Mouse (Mus musculus) heart, adult 8-10 months (tissue): ENCODE results near the gene G6pc3. TPM values are rescaled to one million over a fixed set of nuclear protein-coding genes. Genes with fewer than 3 reads are reported as not detected.
"Not testable (repeated sequence)": the region's sequence is repeated elsewhere in the genome, so short reads cannot be mapped to it uniquely, and the experiment has no call there.

ENCODE experiments used
- DNase-seq: peaks from one replicate; pipeline ENCODE4 v3.0.0; 2022; ENCODE audit warnings: low spot score
- total RNA-seq, 4 experiments: library from RNA; stranded (reverse); gene quantifications; 2 replicates each; pipeline ENCODE4 v1.2.4; 2022

G6pc3 gene
- total RNA-seq, result 10 to 100 TPM; 52.2 to 60.3 (median 58.6) TPM

DNA sequence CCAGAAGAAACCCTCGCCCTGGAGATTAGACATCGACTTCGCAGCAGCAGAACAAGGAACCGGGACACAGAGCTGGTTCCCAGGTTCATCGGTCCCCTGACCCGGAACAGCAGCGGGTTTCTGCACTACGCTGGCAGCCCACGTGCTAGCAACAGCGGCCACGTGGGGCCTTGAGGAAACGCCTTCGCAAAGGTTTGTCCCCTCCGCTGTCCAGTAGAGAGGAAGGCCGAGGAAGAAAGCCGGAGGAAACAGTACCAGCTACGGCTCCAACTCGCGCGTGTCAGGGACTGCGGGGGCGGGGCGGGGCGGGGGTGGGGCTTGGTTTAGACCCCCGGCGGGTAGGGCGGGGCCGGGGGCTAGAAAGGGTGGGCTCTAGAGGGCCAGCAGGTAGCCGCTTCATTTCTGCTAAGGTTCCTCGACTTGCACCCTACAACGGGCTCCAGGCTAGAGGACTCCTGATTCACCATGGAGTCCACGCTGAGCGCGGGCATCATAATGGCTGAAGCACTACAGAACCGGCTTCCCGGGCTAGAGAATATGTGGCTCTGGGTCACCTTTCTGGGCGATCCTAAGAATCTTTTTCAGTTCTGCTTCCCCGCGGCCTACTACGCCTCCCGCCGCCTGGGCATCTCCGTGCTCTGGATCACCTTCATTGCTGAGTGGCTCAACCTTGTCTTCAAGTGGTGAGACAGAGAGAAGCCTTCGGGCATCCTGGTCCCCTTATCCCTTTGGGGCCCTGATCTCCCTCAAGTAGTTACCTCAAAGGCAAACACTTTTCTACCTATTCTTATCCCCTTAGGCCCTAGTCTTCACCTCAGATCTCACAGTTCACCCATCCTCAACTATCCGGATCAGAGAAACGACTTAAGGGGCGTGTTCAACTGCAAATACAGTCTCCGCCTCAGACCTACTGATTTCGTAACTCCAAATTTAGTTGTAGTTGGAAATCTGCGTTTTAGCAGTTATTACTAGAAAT is at the start of gene G6pc3:
G6pc3 (plus strand) TSS at position 160 of the 976 bp plus-strand sequence.
- peak; percentile 94 for DNase-seq

DNA sequence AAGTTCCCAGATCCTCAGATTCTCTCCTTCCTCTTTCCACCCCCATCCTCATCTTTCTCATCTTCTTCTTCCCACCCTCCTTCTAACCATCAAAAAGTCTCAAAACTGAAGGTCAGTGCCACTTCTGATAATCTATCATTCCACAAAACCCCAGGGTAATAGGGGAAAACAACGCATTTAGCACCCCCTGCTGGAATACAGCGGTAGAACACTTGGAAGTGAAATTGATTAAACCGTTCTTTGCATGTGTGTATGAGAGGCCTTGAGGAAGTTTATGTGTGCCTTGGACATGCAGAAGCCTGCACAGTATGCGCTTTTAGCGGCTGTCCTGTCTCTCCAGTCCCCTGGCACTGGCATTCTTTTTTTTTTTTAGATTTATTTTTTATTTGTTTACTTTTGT is 48.9 kb upstream of the G6pc3 start:
- peak; percentile 71 for DNase-seq

- DNase-seq, result no peak
Observed at GRCm38 (mm10) chr11:102142355-102142754, 47.1 kb upstream of the G6pc3 start.

DNA sequence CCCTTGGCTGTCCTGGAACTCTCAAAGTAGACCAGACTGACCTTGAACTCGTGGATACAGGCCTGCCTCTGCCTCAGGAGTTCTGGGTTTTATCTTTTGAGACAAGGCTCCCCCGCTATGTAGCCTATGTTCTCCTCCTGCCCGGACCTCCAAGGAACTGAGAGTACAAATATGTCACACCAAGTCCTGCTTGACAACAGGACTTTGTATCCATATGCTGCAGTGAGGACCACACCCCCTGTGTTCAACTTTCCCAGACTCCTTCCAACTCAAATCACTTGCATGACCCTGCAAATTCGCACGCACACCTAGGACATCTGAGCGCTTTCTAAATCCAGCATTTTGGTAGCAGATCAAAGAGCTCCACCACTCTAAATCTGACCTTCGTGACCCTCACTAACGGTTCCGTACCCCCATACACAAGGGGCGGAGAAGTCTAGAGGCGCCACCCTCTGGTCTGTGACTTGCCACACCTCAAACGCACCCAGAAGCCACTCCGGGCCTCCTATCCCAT is 44.4 kb upstream of the G6pc3 start:
- no peak for DNase-seq

DNA sequence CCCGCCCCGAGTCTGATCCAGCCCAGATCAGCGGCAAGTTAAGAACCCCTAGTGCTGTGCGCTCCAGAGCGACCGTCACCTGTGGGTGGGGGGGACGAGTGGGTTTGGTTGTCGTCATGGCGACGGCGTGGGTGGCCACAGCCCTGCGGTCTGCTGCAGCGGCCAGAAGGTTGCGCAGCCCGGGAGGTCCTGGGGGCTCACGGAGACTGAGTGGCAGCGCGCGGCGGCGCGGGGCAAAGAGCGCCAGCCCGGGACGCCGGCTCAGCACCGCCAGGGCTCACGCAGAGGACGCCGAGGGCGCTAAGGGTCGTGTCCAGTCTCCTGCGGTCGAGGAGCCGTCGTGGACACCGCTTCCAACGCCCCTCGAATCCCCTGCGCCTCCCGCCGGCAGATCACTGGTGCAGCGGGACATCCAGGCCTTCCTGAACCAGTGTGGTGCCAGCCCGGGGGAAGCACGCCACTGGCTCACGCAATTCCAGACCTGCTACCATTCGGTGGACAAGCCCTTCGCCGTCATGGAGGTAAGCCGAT is 43.9 kb upstream of the G6pc3 start, which contains the start of gene Nags:
Nags (plus strand) TSS at position 43 of the 531 bp plus-strand sequence.
- DNase-seq, result no peak

- DNase-seq, result no peak
Observed at GRCm38 (mm10) chr11:102146005-102146404, 43.4 kb upstream of the G6pc3 start.

GRCm38 (mm10) chr11:102146531-102146930 is 42.9 kb upstream of the G6pc3 start:
- no peak for DNase-seq

GRCm38 (mm10) chr11:102147213-102147989 is 42.0 kb upstream of the G6pc3 start:
- DNase-seq, result no peak

DNA sequence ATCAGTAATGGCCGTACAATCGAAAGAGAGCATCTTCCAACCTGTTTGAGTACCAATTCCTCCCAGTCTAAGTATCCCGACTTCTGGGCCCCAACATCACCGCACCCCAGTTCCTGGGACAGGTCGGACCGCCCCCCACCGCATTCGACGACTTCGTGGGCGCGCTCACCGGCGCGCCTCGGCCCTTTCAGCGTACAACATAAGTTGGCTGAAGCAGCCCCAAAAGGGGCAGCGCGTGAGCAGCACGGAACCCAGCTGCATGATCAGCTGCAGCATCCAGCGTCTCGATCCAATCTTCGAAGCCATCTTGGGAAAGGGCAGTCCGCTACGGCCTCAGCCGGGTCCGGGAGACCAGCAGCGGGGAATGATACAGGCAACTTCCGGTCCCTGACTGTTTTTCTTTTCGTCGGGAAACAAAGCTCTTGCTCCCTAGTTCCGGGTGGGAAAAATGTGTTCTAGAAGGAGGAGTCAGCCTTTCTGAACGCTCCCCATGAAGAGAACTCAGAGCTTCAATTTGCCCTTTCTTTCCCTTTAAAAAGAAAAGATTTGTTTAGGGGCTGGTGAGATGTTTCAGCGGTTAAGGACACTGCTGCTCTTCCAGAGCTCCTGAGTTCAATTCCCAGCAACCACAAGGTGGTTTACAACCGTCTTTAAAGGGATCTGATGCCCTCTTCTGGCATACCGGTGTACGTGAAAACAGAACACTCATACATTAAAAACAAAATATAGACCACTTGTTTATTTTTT is 33.2 kb upstream of the G6pc3 start, which contains the start of gene Tmem101:
Tmem101 (minus strand) TSS at position 366 of the 747 bp plus-strand sequence.
- peak; percentile 95 for DNase-seq

GRCm38 (mm10) chr11:102156786-102157089 is 32.7 kb upstream of the G6pc3 start:
- no peak for DNase-seq

DNA sequence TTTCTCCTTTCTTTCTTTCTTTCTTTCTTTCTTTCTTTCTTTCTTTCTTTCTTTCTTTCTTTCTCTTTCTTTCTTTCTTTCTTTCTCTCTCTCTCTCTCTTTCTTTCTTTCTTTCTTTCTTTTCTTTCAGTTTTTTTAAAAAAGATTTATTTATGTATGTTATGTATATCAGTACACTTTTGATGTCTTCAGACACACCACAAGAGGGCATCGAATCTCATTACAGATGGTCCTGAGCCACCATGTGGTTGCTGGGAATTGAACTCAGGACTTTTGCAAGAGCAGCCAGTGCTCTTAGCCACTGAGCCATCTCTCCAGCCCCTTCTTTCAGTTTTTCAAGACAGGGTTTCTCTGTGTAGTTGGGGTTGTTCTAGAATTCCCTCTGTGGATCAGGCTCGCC is 31.4 kb upstream of the G6pc3 start:
- DNase-seq, result not testable (repeated sequence)

DNA sequence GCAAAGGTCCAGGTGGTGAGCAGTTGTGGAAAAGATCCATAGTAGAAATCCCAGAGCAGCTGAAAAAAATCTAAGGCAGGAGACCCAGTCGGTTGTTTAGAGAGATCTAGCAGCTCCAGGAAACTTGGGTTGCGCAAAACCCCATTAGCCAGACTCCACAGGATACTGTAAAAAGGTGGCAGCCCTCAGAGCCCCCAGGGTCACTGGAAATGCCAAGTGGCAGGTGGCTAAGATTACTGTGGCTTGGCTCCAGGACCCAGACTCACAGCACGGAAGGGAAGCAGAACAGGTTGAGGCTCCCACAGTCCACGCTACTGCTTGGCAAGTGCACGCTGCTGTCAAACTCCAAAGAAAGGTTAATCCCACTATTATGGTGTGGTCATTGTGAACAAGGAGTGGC is 29.6 kb upstream of the G6pc3 start:
- DNase-seq, result no peak

- DNase-seq, result no peak
Observed at GRCm38 (mm10) chr11:102165971-102166722, 23.3 kb upstream of the G6pc3 start.

GRCm38 (mm10) chr11:102167539-102167938 is 21.9 kb upstream of the G6pc3 start:
- DNase-seq, result no peak

DNA sequence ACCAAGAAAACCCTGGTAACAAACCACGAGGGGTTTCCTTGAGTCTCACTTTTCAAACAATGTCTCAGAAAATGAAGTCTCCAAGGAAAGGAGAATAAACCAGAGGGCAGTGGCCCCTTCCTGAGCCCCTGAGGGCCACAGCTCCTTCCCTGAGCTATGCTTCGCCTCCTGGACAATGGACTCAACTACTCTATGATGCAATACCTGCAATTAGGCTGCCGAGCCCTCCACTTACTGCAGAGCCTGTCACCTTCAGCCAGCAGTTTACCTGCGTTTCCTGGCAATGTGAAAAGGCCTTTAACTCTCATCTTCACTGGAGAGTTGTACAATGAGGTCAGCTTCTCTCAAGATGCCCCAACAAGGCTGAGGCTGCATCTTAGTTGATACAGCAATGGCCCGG is 20.7 kb upstream of the G6pc3 start:
- DNase-seq, result no peak

- DNase-seq, result no peak
Observed at GRCm38 (mm10) chr11:102179836-102180235, 9.6 kb upstream of the G6pc3 start.

GRCm38 (mm10) chr11:102184253-102184645 is 5.2 kb upstream of the G6pc3 start:
- DNase-seq, result no peak

- peak; percentile 92 for DNase-seq
Observed at GRCm38 (mm10) chr11:102184646-102185495, 4.5 kb upstream of the G6pc3 start, which contains the start of gene Lsm12. TSS of gene Lsm12 (minus strand) at chr11:102185296.

DNA sequence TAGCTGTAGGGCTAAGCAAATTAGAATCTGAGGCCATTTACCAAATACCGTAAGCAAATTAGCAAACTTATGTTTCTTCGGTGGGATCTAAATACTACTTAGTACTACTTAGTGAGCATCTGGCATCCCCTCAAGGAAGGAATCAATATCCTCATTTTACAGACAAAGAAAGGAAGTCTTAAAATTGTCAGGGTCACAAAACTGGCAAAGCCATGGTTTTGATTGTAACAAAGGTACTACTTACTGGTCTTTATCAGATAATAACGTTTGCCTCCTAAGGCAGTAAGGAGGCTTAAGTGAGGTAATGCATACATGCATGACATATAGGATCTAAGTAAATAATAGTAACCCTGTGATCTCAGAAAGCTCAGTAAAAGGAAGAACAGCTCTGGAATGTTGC is 3.7 kb upstream of the G6pc3 start:
- no peak for DNase-seq
